Mouse (Mus musculus): ENCODE measurements at regions not wholly inside any gene's neighbourhood (a gene's known extent, or its start where the extent isn't known, plus 50 kb on each side); places are given as distances from the start of the nearest gene placed in this dataset.

DNA sequence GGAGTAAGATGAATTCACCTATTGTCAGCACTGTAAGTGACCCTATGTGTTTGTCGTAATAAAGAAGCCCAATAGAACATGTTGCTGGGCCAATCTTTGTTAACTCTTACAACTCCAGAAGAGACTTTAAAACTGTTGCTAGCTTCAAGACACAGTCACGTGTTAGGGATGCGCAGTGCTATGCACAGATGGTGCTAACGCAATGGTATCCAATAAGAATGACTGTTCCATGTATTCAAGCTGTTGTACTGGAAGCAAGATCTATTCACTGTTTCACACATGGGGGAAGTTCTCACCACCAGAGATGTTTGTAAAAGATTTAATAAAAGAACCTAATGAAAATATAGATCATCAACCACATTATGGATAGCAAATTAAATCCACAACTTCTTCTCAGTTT lies 108.7 kb upstream of the Itga4 start:
- Histone ChIP-seq H3K36me3 (no peaks in the 10 kb centered on the region), H3K4me2 (no peak overlapping the region), H3K4me3 (replicated peaks) (no peak overlapping the region), H3K4me1 (0 out of 2 replicates have a peak, but pooled peaks cover 5% of the 10 kb centered on the region), H3K9me3 (replicated peaks) (no peaks in the 10 kb centered on the region), H3K27me3 (no peaks in the 10 kb centered on the region), H3K9ac (no peak overlapping the region), H3K27ac (no peak overlapping the region)
- 90% methylated on average over 4 of the region's 4 CpGs for WGBS
- no peak for ATAC-seq (replicated peaks; ENCODE audit: low FRiP score)

DNA sequence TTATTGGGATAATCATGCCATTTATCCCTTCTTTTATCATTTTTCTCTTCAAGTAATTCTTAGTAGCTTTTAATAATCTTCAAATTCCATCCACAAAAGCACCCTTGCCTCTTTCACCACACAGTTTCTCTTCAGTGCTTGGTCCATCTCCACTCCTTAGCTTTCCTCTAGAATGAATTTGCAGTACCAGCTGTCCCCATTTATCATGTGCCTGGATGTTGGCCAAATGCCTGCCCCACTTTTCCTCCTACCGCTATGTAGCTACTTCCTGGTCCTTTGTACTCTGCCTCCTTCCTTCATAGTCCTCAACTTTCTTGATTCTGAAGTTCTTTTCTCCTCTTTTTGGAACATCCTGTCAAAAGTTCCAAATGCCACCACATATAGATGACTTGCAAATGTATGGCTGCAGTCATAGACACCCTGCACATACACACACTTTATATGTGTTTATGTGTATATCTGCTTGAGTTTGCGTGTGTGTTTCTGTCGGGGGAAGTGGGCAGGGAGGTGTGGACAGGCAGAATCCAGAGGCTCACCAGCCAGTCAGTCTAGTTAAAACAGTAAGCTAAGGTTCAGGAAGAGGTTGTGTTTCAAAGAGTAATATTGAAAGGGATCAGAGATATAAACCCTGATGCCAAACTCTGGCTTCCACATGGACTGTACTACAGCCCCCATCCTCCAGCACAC lies 106.1 kb upstream of the Itga4 start:
- Histone ChIP-seq H3K9me3 (replicated peaks) (no peaks in the 10 kb centered on the region), H3K36me3 (no peaks in the 10 kb centered on the region), H3K27ac (no peak overlapping the region), H3K9ac (no peak overlapping the region), H3K27me3 (no peaks in the 10 kb centered on the region), H3K4me2 (no peak overlapping the region), H3K4me3 (replicated peaks) (no peak overlapping the region), H3K4me1 (0 out of 2 replicates have a peak, but pooled peaks cover 5% of the 10 kb centered on the region)
- ATAC-seq (replicated peaks; ENCODE audit: low FRiP score) = no peak
- WGBS = 68% methylated on average over 3 of the region's 3 CpGs

DNA sequence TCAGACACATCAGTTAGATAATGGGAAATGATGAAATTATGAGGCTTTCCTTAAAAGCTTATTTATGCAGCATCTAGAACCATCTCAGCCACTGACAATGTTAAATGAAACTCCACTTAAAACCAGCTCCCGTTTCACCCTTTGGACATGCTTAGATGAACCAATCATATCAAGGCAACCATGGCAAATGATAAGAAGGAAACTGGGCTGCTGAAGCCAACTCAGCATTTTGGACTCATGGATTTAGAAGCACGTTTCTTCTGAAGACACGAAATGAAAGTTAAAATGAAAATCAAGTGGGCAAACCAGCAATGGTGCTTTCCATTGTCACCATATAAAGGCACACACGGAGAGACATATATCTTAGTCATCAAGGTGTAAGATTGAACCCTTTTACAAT lies 103.6 kb upstream of the Itga4 start:
- WGBS = 69% methylated on average over 4 of the region's 4 CpGs
- Histone ChIP-seq H3K36me3 (no peaks in the 10 kb centered on the region), H3K9ac (no peak overlapping the region), H3K4me2 (no peak overlapping the region), H3K27ac (no peak overlapping the region), H3K27me3 (no peaks in the 10 kb centered on the region), H3K4me1 (0 out of 2 replicates have a peak, but pooled peaks cover 5% of the 10 kb centered on the region), H3K4me3 (replicated peaks) (no peak overlapping the region), H3K9me3 (replicated peaks) (no peaks in the 10 kb centered on the region)
- no peak for ATAC-seq (replicated peaks; ENCODE audit: low FRiP score)

DNA sequence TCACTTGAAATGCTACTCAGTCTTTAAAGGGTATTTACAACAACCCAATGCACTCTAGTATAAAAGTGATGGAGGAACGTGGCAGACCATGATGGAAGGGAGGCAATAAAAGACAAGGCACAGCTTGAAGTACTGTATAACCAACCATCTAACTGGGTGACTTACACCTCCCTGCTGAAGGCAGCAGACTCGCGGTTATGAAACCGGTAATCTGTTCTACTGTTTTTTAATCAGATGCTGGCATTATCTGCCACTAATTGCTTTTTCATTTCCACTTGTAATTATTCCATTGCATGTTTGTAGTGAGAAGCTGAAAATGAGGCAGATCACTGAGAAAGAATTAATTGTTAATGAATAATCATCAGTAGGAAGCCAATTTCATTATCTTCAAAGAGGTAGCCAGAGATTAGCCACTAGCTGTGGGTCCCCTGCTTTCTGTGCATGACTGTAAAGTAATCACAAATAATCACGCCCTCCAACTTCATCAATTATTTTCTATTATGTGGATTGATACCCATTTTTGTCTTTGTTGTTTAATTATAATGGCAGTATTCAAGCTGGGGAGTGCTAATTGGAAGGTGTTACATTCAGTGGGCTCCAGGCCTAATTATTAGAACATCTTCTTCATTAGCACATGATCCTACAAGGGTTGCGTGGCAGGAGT lies 103.1 kb upstream of the Itga4 start:
- Histone ChIP-seq H3K27me3 (no peaks in the 10 kb centered on the region), H3K4me1 (0 out of 2 replicates have a peak, but pooled peaks cover 5% of the 10 kb centered on the region), H3K4me2 (no peak overlapping the region), H3K36me3 (no peaks in the 10 kb centered on the region), H3K9ac (no peak overlapping the region), H3K9me3 (replicated peaks) (no peaks in the 10 kb centered on the region), H3K27ac (no peak overlapping the region), H3K4me3 (replicated peaks) (no peak overlapping the region)
- WGBS = 63% methylated on average over 6 of the region's 6 CpGs
- no peak for ATAC-seq (replicated peaks; ENCODE audit: low FRiP score)

DNA sequence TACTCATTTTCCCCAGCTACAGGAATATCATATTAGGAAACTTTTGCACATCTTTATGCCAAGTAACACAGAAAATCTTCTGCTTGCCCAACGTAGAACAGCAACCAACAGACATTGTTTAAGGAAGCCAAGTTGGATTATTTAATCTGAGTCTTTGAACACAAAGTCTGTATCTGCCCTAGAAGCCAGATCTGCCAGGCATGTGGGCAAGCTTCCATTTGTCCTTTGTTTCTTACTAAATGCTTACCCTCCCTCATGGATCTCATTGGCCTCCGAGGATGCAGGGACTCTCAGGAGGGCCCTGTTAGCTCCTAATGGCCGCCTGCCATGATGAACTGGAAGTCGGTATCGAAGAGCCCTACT lies 102.5 kb upstream of the Itga4 start:
- 90% methylated on average over 5 of the region's 5 CpGs for WGBS
- H3K27ac ChIP-seq = no peak overlapping the region
- H3K4me1 ChIP-seq = 0 out of 2 replicates have a peak, but pooled peaks cover 5% of the 10 kb centered on the region
- no peak overlapping the region for H3K9ac ChIP-seq
- H3K4me2 ChIP-seq = no peak overlapping the region
- no peaks in the 10 kb centered on the region for H3K36me3 ChIP-seq
- H3K4me3 ChIP-seq (replicated peaks) = no peak overlapping the region
- no peaks in the 10 kb centered on the region for H3K9me3 ChIP-seq (replicated peaks)
- no peak for ATAC-seq (replicated peaks; ENCODE audit: low FRiP score)
- H3K27me3 ChIP-seq = no peaks in the 10 kb centered on the region

DNA sequence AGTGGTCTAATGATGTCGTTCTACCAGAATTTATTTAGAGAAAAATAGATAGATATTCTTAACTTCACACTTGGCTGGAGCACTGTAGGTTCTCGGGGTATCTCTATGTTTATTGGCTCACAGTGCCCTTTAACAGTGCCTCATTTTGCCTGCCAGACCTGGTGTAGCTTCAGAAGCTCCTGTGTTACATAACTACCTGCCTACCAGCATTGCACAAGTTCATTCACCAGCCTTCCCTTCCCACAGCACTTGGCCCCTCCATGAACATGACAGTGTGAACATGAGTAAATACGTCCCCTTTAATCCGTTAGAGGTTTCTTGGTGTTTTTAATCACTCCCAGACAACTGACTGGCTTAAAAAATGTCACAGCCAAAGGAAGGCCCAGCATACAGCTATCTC lies 102.2 kb upstream of the Itga4 start:
- no peaks in the 10 kb centered on the region for H3K27me3 ChIP-seq
- H3K4me2 ChIP-seq = no peak overlapping the region
- no peak overlapping the region for H3K4me3 ChIP-seq (replicated peaks)
- H3K9me3 ChIP-seq (replicated peaks) = no peaks in the 10 kb centered on the region
- H3K27ac ChIP-seq = no peak overlapping the region
- 78% methylated on average over 4 of the region's 4 CpGs for WGBS
- H3K9ac ChIP-seq = no peak overlapping the region
- H3K4me1 ChIP-seq = 0 out of 2 replicates have a peak, but pooled peaks cover 5% of the 10 kb centered on the region
- no peaks in the 10 kb centered on the region for H3K36me3 ChIP-seq
- ATAC-seq (replicated peaks; ENCODE audit: low FRiP score) = no peak

DNA sequence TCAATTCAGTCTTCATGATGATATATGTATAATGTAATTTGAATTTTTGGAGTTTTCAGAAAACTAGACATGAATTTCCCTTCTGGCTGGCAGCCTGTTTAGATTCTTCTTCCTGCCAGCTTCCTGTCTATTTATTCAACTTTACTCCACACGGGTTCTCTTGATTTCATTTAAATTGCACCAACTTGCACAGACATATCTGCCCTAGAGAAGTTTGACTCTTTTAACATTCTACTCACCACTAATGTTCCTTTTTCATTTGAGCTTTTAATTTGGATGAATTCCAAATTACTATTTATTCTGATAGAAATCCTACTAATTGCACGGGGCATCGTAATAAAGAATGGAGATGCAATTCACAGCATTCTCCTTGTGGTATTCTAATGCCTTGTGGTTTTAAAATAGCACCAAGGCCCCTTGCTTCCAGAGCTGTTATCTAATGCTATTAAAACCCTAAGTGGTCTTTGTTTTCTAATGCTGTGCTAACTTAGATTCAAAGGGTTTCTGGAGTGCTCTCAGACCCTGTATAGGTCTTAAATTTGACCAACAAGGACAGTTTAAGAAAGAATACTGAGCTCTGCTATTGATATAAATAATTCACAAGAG lies 96.7 kb upstream of the Itga4 start:
- Histone ChIP-seq H3K9ac (no peak overlapping the region), H3K4me3 (replicated peaks) (no peak overlapping the region), H3K4me1 (no peaks in the 10 kb centered on the region), H3K36me3 (no peaks in the 10 kb centered on the region), H3K27ac (no peak overlapping the region), H3K9me3 (replicated peaks) (no peaks in the 10 kb centered on the region), H3K27me3 (no peaks in the 10 kb centered on the region), H3K4me2 (no peak overlapping the region)
- no peak for ATAC-seq (replicated peaks; ENCODE audit: low FRiP score)
- WGBS = 75% methylated on average over 3 of the region's 3 CpGs

DNA sequence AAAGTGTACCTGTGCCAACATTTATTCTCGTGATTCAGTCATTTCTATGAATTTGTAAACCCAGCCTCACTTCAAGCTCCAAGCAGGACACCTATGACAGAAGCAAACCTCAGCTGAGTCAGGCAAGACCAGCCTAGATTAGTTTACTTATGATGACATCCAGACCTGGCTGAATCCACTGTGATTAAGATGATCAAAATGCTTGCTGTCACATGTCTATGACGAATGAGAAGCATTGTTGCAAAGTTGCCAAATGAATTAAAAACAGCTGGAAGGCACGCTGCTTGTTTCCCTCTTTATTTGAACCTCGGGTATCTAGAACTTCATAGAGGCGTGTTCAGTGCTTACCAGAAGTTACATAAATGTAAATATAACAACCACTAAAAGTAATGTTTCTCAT lies 95.9 kb upstream of the Itga4 start:
- H3K27me3 ChIP-seq = no peaks in the 10 kb centered on the region
- H3K9ac ChIP-seq = no peak overlapping the region
- 71% methylated on average over 5 of the region's 5 CpGs for WGBS
- no peak overlapping the region for H3K4me2 ChIP-seq
- H3K27ac ChIP-seq = no peak overlapping the region
- no peaks in the 10 kb centered on the region for H3K9me3 ChIP-seq (replicated peaks)
- no peak for ATAC-seq (replicated peaks; ENCODE audit: low FRiP score)
- H3K36me3 ChIP-seq = no peaks in the 10 kb centered on the region
- no peak overlapping the region for H3K4me3 ChIP-seq (replicated peaks)
- no peaks in the 10 kb centered on the region for H3K4me1 ChIP-seq

DNA sequence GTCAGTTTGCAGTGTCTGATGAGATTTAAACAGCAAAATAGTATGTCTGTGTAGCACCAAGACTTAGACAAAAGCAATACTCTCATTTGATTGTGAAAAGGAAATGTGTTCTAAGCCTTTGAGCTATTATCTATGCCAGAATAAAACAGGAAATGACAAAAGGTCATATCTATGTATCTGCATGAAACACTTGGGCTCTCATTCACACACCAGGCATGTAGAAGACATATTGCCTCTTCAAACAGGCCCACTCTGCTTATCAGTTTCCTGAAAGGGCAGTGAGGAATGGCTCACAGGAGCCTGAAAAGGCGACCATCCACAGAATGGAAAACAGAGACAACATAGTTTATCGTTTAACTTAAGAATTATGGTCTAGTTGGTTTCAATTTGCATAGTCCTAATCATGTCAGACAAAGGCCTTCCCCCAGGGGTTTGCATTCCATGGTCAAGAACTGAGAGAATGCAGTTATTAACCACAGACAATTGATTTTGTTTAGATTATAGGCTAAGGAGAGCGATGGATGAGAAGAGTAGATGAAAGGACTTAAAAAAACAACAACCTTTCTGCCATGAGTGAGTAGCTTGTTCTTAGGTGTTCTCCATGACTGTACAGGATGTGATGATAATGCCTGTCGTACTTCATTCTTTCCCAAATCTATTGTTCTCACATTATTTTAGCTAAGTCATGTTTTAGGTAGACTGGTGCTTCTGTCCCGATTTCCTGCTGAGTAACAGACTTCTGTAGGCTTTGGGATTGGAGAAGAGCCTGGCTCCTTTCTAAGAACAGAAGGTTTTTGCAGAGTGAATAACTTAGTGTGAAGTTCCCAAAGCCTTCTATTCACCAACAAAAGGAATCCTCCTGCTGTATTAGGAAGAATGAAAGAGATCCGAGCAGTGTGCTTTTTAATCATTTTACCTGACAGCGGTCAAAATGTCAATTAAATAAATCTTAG lies 82.0 kb upstream of the Itga4 start:
- no peak overlapping the region for H3K4me2 ChIP-seq
- H3K9me3 ChIP-seq (replicated peaks) = no peaks in the 10 kb centered on the region
- H3K27ac ChIP-seq = 0 out of 2 replicates have a peak overlapping the region, but pooled peaks have one; percentile 9
- no peak overlapping the region for H3K4me3 ChIP-seq (replicated peaks)
- no peaks in the 10 kb centered on the region for H3K36me3 ChIP-seq
- no peak for ATAC-seq (replicated peaks; ENCODE audit: low FRiP score)
- 59% methylated on average over 7 of the region's 7 CpGs for WGBS
- H3K4me1 ChIP-seq = 0 out of 2 replicates have a peak, but pooled peaks cover 4% of the 10 kb centered on the region
- H3K9ac ChIP-seq = no peak overlapping the region
- no peaks in the 10 kb centered on the region for H3K27me3 ChIP-seq

DNA sequence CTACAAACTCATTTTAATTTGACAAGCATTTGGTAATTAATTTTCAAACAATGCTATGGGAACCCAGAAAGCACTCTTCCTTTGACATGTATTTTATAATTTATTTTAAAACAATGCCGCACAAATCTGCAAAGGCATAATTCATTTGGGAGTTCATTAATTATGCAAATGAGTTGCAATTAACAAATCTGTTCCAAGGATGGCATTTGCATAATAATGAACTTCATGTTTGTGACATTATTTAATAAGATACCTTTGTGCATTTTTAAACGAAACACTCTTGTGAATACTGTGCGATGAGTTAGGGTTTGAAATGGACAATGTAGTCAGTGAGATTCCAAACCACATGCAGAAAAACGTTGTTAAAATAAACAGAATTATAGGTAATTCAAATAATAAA lies 80.9 kb upstream of the Itga4 start:
- H3K27ac ChIP-seq = no peak overlapping the region
- no peaks in the 10 kb centered on the region for H3K9me3 ChIP-seq (replicated peaks)
- H3K4me3 ChIP-seq (replicated peaks) = no peak overlapping the region
- ATAC-seq (replicated peaks; ENCODE audit: low FRiP score) = no peak
- no peak overlapping the region for H3K9ac ChIP-seq
- no peaks in the 10 kb centered on the region for H3K36me3 ChIP-seq
- no peak overlapping the region for H3K4me2 ChIP-seq
- 0 out of 2 replicates have a peak, but pooled peaks cover 4% of the 10 kb centered on the region for H3K4me1 ChIP-seq
- 89% methylated on average over 4 of the region's 4 CpGs for WGBS
- no peaks in the 10 kb centered on the region for H3K27me3 ChIP-seq

DNA sequence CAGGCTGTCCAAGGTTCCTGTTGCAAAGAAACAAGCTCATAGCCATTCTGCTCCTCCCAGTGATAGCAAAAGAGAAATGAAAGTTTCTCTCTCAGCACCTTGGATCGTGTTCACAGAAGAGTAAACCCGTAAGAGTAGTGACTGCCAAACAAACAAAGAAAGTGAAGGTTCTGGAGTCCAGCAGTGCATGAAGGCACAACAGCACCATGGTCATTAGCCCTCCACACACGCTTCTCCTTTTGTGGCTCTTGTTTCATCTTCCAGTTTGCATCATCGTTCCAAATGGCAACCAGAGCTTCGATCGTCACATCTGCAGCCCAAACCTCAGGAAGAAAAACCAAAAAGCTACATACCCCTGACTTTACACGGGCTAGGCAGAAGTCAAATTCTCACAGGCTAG lies 74.4 kb upstream of the Itga4 start:
- no peak overlapping the region for H3K9ac ChIP-seq
- 62% methylated on average over 7 of the region's 7 CpGs for WGBS

More for the DNA sequence above, 74.4 kb upstream of the Itga4 start:
- ATAC-seq (replicated peaks; ENCODE audit: low FRiP score) = no peak
- no peaks in the 10 kb centered on the region for H3K36me3 ChIP-seq
- H3K27me3 ChIP-seq = no peaks in the 10 kb centered on the region
- no peaks in the 10 kb centered on the region for H3K9me3 ChIP-seq (replicated peaks)
- H3K4me3 ChIP-seq (replicated peaks) = no peak overlapping the region
- no peak overlapping the region for H3K4me2 ChIP-seq
- H3K4me1 ChIP-seq = peaks cover 8% of the 10 kb centered on the region; the same call in 1 of the 2 replicates
- no peak overlapping the region for H3K27ac ChIP-seq
